Comparison of ENCODE assay signal across 30 mouse cellular contexts in genomic region chr15:97411136-97411535, GRCm38 (mm10).
DNase-seq lines count a peak whose midpoint lies in the region; ATAC-seq and TF ChIP-seq lines count a peak whose summit lies in the region.
"Had no signal": no experiment of that assay in that cellular context is flagged by ENCODE, and none has a peak within 500 bp of the region (broad histone marks: within the 10 kb centered on the region; RNA-seq: fewer than 3 reads in every experiment).

No protein-coding gene starts in this region.

- H3K27me3 ChIP-seq in intestine, postnatal 0 days (replicated peaks; ENCODE audit: control insufficient read depth, insufficient read depth, low read length): no peaks in the 10 kb centered on the region
- no peaks in the 10 kb centered on the region for H3K27me3 ChIP-seq in intestine, embryonic 15.5 days (replicated peaks)
- H3K27me3 ChIP-seq in midbrain, embryonic 11.5 days (ENCODE audit: control insufficient read depth, insufficient read depth, low read length): no peaks in the 10 kb centered on the region
- no peaks in the 10 kb centered on the region for H3K27me3 ChIP-seq in midbrain, embryonic 14.5 days (ENCODE audit: control insufficient read depth, insufficient read depth, low read length)
- H3K27me3 ChIP-seq: embryonic facial prominence, embryonic 15.5 days; forebrain, embryonic 15.5 days; hindbrain, embryonic 15.5 days; limb, embryonic 15.5 days; neural tube, embryonic 12.5 days had no signal

- peak; percentile 20; the same call in 1 of the 2 replicates for TF ChIP-seq CTCF in intestine, postnatal 0 days (IDR thresholded peaks at IDR 0.05; ENCODE audit: low read depth)

- H3K36me3 ChIP-seq in intestine, postnatal 0 days (ENCODE audit: control insufficient read depth, insufficient read depth): no peaks in the 10 kb centered on the region
- no peaks in the 10 kb centered on the region for H3K36me3 ChIP-seq in intestine, embryonic 15.5 days
- H3K36me3 ChIP-seq in midbrain, embryonic 11.5 days (ENCODE audit: control insufficient read depth, insufficient read depth, low read length): no peaks in the 10 kb centered on the region
- no peaks in the 10 kb centered on the region for H3K36me3 ChIP-seq in midbrain, embryonic 14.5 days (ENCODE audit: control insufficient read depth, insufficient read depth, low read length)
- H3K36me3 ChIP-seq: embryonic facial prominence, embryonic 10.5 days; embryonic facial prominence, embryonic 15.5 days; forebrain, embryonic 15.5 days; G1E; heart, embryonic 13.5 days; hindbrain, embryonic 10.5 days; hindbrain, embryonic 15.5 days; limb, embryonic 10.5 days; limb, embryonic 15.5 days; midbrain, embryonic 10.5 days; neural tube, embryonic 12.5 days had no signal

- H3K27ac ChIP-seq in intestine, postnatal 0 days (ENCODE audit: low read depth, low read length): no peak overlapping the region
- no peak overlapping the region for H3K27ac ChIP-seq in intestine, embryonic 15.5 days
- no peak overlapping the region for H3K27ac ChIP-seq in midbrain, embryonic 11.5 days (ENCODE audit: low read depth, low read length)
- no peak overlapping the region for H3K27ac ChIP-seq in midbrain, embryonic 14.5 days (replicated peaks; ENCODE audit: low read depth, low read length)
- H3K27ac ChIP-seq: embryonic facial prominence, embryonic 10.5 days; embryonic facial prominence, embryonic 15.5 days; forebrain, embryonic 15.5 days; heart, embryonic 13.5 days; hindbrain, embryonic 10.5 days; hindbrain, embryonic 15.5 days; limb, embryonic 10.5 days; limb, embryonic 15.5 days; midbrain, embryonic 10.5 days; neural tube, embryonic 12.5 days had no signal

- 90% methylated on average over 2 of the region's 2 CpGs for WGBS in intestine, postnatal 0 days
- WGBS in intestine, embryonic 15.5 days: 85% methylated on average over 2 of the region's 2 CpGs
- 98% methylated on average over 2 of the region's 2 CpGs for WGBS in midbrain, embryonic 11.5 days
- WGBS in midbrain, embryonic 14.5 days: 98% methylated on average over 2 of the region's 2 CpGs

- no peak overlapping the region for H3K4me2 ChIP-seq in intestine, postnatal 0 days (replicated peaks; ENCODE audit: low read depth)
- no peak overlapping the region for H3K4me2 ChIP-seq in intestine, embryonic 15.5 days (replicated peaks)
- no peak overlapping the region for H3K4me2 ChIP-seq in midbrain, embryonic 11.5 days
- no peak overlapping the region for H3K4me2 ChIP-seq in midbrain, embryonic 14.5 days (ENCODE audit: low read length)
- H3K4me2 ChIP-seq: embryonic facial prominence, embryonic 15.5 days; forebrain, embryonic 15.5 days; heart, embryonic 13.5 days; hindbrain, embryonic 15.5 days; limb, embryonic 15.5 days; neural tube, embryonic 12.5 days had no signal

- H3K4me1 ChIP-seq in intestine, postnatal 0 days (replicated peaks; ENCODE audit: control insufficient read depth, insufficient read depth, low read length): no peaks in the 10 kb centered on the region
- 0 out of 2 replicates have a peak, but pooled peaks cover 3% of the 10 kb centered on the region for H3K4me1 ChIP-seq in intestine, embryonic 15.5 days (replicated peaks)
- H3K4me1 ChIP-seq in midbrain, embryonic 11.5 days (ENCODE audit: control insufficient read depth, insufficient read depth, low read length): no peaks in the 10 kb centered on the region; the same call in 1 of the 2 replicates
- no peaks in the 10 kb centered on the region for H3K4me1 ChIP-seq in midbrain, embryonic 14.5 days (ENCODE audit: control insufficient read depth, insufficient read depth, low read length)
- H3K4me1 ChIP-seq: heart, embryonic 13.5 days; hindbrain, embryonic 10.5 days; hindbrain, embryonic 15.5 days; limb, embryonic 10.5 days; neural tube, embryonic 12.5 days had no signal

- peak; percentile 17 for DNase-seq in midbrain, embryonic 11.5 days (ENCODE audit: low spot score, missing footprints)
- no peak for DNase-seq in midbrain, embryonic 14.5 days
- no peak for DNase-seq in urinary bladder, adult 18-20 months (ENCODE audit: low spot score in 2 of 2)
- DNase-seq in adrenal gland, adult 8-10 months: no peak
- DNase-seq: adrenal gland, adult 2 months; B cell, adult 2 months; cerebellum, adult 2 months; cerebellum, postnatal 14 days; heart, postnatal 10 days; kidney, adult 2 months; kidney, postnatal 36 days; lung, adult 2 months; lung, postnatal 14 days had no signal

- H3K4me3 ChIP-seq in intestine, postnatal 0 days (ENCODE audit: low read depth, low read length): no peak overlapping the region
- H3K4me3 ChIP-seq in intestine, embryonic 15.5 days (replicated peaks): no peak overlapping the region
- H3K4me3 ChIP-seq in midbrain, embryonic 11.5 days (ENCODE audit: low read depth, low read length): no peak overlapping the region
- H3K4me3 ChIP-seq in midbrain, embryonic 14.5 days (replicated peaks; ENCODE audit: low read depth, low read length): no peak overlapping the region
- H3K4me3 ChIP-seq: embryonic facial prominence, embryonic 10.5 days; embryonic facial prominence, embryonic 15.5 days; forebrain, embryonic 15.5 days; heart, embryonic 13.5 days; hindbrain, embryonic 10.5 days; hindbrain, embryonic 15.5 days; limb, embryonic 10.5 days; limb, embryonic 15.5 days; midbrain, embryonic 10.5 days; myocyte; neural tube, embryonic 12.5 days had no signal

- no peak for ATAC-seq in intestine, postnatal 0 days
- ATAC-seq in intestine, embryonic 15.5 days: no peak
- ATAC-seq in midbrain, embryonic 11.5 days (ENCODE audit: low FRiP score): no peak
- no peak for ATAC-seq in midbrain, embryonic 14.5 days (ENCODE audit: low FRiP score, low TSS enrichment)
- ATAC-seq in erythroblast, adult 5-6 weeks (replicated peaks; ENCODE audit: low FRiP score, poor library complexity, severe bottlenecking): peak; percentile 57; the same call in 1 of the 2 replicates
- no peak for ATAC-seq in megakaryocyte-erythroid progenitor cell, adult 5-6 weeks (replicated peaks; ENCODE audit: low FRiP score, low TSS enrichment, poor library complexity, severe bottlenecking)
- ATAC-seq: forebrain, embryonic 15.5 days; inflammation-experienced regulatory T-cells, adult 6 months had no signal

- no peak overlapping the region for H3K9ac ChIP-seq in intestine, postnatal 0 days (ENCODE audit: low read depth, low read length)
- no peak overlapping the region for H3K9ac ChIP-seq in intestine, embryonic 15.5 days
- H3K9ac ChIP-seq in midbrain, embryonic 11.5 days (ENCODE audit: low read length): no peak overlapping the region
- H3K9ac ChIP-seq in midbrain, embryonic 14.5 days (replicated peaks; ENCODE audit: low read length): no peak overlapping the region
- H3K9ac ChIP-seq: embryonic facial prominence, embryonic 15.5 days; forebrain, embryonic 15.5 days; heart, embryonic 13.5 days; hindbrain, embryonic 15.5 days; limb, embryonic 15.5 days; neural tube, embryonic 12.5 days had no signal

- H3K9me3 ChIP-seq in intestine, postnatal 0 days (ENCODE audit: control insufficient read depth): no peaks in the 10 kb centered on the region
- no peaks in the 10 kb centered on the region for H3K9me3 ChIP-seq in intestine, embryonic 15.5 days
- H3K9me3 ChIP-seq in midbrain, embryonic 11.5 days (ENCODE audit: control insufficient read depth, low read length): peaks cover 3% of the 10 kb centered on the region; the same call in 1 of the 2 replicates
- no peaks in the 10 kb centered on the region for H3K9me3 ChIP-seq in midbrain, embryonic 14.5 days (ENCODE audit: control insufficient read depth, low read length)
- H3K9me3 ChIP-seq: embryonic facial prominence, embryonic 10.5 days; embryonic facial prominence, embryonic 15.5 days; hindbrain, embryonic 15.5 days; limb, embryonic 10.5 days; limb, embryonic 15.5 days; neural tube, embryonic 12.5 days had no signal
